Mouse (Mus musculus) CH12.LX (cell line): ENCODE data around the gene Tspan10. TPM values are rescaled to one million over a fixed set of nuclear protein-coding genes. Genes with fewer than 3 reads are reported as not detected.

Experiments
- DNase-seq: peaks from one replicate; pipeline ENCODE4 v3.0.0-alpha.2; 2013; ENCODE audit errors: extremely low read depth
- H3K27ac ChIP-seq: 2 replicates; pipeline ENCODE4 v1.5.1; 2012; ENCODE audit warnings: low read depth, mild to moderate bottlenecking, control low read depth, moderate library complexity; ENCODE audit not compliant: insufficient read depth
- H3K27me3 ChIP-seq: replicated peaks from 2 replicates; pipeline ENCODE3; 2012; ENCODE audit warnings: inconsistent platforms
- H3K36me3 ChIP-seq, 2 experiments: replicated peaks in 1 of 2; 2 replicates each; pipeline versions ENCODE3 to v1.6.1; 2012; ENCODE audit warnings: inconsistent platforms in 1 of 2, low read length in 1 of 2, mild to moderate bottlenecking in 1 of 2, mixed read lengths in 1 of 2, moderate library complexity in 1 of 2; ENCODE audit not compliant: control insufficient read depth in 1 of 2, insufficient read depth in 1 of 2
- H3K4me1 ChIP-seq, 2 experiments: 2 replicates each; pipeline ENCODE4 v1.6.1; 2012; ENCODE audit warnings: inconsistent platforms in 1 of 2, moderate library complexity in 1 of 2; ENCODE audit not compliant: insufficient read depth in 2 of 2, control insufficient read depth in 1 of 2
- H3K4me2 ChIP-seq: 2 replicates; pipeline ENCODE4 v1.6.1; 2012; ENCODE audit warnings: low read depth, mild to moderate bottlenecking, control low read depth; ENCODE audit not compliant: poor library complexity, insufficient read depth, severe bottlenecking
- H3K4me3 ChIP-seq, 3 experiments: fragments of 150-350 bp in 1 of 3; sonication (generic) in 1 of 3; replicated peaks in 1 of 3; 2 replicates each; pipeline versions ENCODE3 to v1.5.1; 2011 to 2012; ENCODE audit warnings: low read depth in 2 of 3, low read length in 2 of 3, mild to moderate bottlenecking in 2 of 3, moderate library complexity in 2 of 3, control low read depth in 1 of 3, improper control_type of control experiment in 1 of 3, inconsistent platforms in 1 of 3, mixed read lengths in 1 of 3; ENCODE audit not compliant: poor library complexity in 1 of 3
- H3K79me2 ChIP-seq: replicated peaks from 2 replicates; pipeline ENCODE4 v1.6.1; 2012; ENCODE audit warnings: mild to moderate bottlenecking, moderate library complexity; ENCODE audit not compliant: control insufficient read depth, poor library complexity, insufficient read depth, severe bottlenecking; ENCODE audit errors: extremely low read depth
- H3K9ac ChIP-seq: 2 replicates; pipeline ENCODE4 v1.6.1; 2012; ENCODE audit warnings: low read depth, mild to moderate bottlenecking, control low read depth, moderate library complexity; ENCODE audit not compliant: insufficient read depth
- H3K9me3 ChIP-seq: replicated peaks from 2 replicates; pipeline ENCODE3; 2012; ENCODE audit warnings: low read length, inconsistent platforms, mixed read lengths
- BHLHE40 ChIP-seq: IDR thresholded peaks from 2 replicates; pipeline ENCODE4 v1.6.1; 2011; ENCODE audit warnings: mild to moderate bottlenecking, low read depth, low read length, improper control_type of control experiment
- CHD1 ChIP-seq: IDR thresholded peaks from 2 replicates; pipeline ENCODE4 v1.6.1; 2012; ENCODE audit warnings: low read depth, low read length, improper control_type of control experiment, inconsistent platforms
- CHD2 ChIP-seq: IDR thresholded peaks from 2 replicates; pipeline ENCODE4 v1.6.1; 2011; ENCODE audit warnings: low read length, improper control_type of control experiment
- CTCF ChIP-seq, 2 experiments: IDR thresholded peaks in 1 of 2; conservative IDR thresholded peaks in 1 of 2; 2 replicates each; pipeline ENCODE4 v1.5.1; 2011 to 2012; ENCODE audit warnings: low read depth in 2 of 2, low read length in 2 of 2, improper control_type of control experiment in 1 of 2, inconsistent platforms in 1 of 2, mild to moderate bottlenecking in 1 of 2, moderate library complexity in 1 of 2
- E2F4 ChIP-seq: IDR thresholded peaks from 2 replicates; pipeline ENCODE4 v1.6.1; 2011; ENCODE audit warnings: low read depth, low read length, improper control_type of control experiment; ENCODE audit not compliant: insufficient replicate concordance
- ELF1 ChIP-seq: IDR thresholded peaks from 2 replicates; pipeline ENCODE4 v1.6.1; 2014; ENCODE audit warnings: low read depth, mild to moderate bottlenecking, inconsistent platforms, low read length, improper control_type of control experiment
- EP300 ChIP-seq: IDR thresholded peaks from 2 replicates; pipeline ENCODE4 v1.6.1; 2011; ENCODE audit warnings: low read length, improper control_type of control experiment
- ETS1 ChIP-seq: conservative IDR thresholded peaks from 2 replicates; pipeline ENCODE4 v1.6.1; 2012; ENCODE audit warnings: low read depth, mild to moderate bottlenecking, inconsistent platforms, low read length, improper control_type of control experiment, moderate library complexity
- GABPA ChIP-seq: IDR thresholded peaks from 2 replicates; pipeline ENCODE4 v1.6.1; 2012; ENCODE audit warnings: low read depth, low read length, improper control_type of control experiment, inconsistent platforms; ENCODE audit not compliant: insufficient replicate concordance
- HCFC1 ChIP-seq: IDR thresholded peaks from 2 replicates; pipeline ENCODE4 v1.6.1; 2012; ENCODE audit warnings: low read depth, mild to moderate bottlenecking, inconsistent platforms, low read length, improper control_type of control experiment
- IRF4 ChIP-seq: IDR thresholded peaks from 2 replicates; pipeline ENCODE4 v1.6.1; 2014; ENCODE audit warnings: low read depth, mild to moderate bottlenecking, inconsistent platforms, low read length, improper control_type of control experiment
- JUN ChIP-seq: IDR thresholded peaks from 2 replicates; pipeline ENCODE4 v1.6.1; 2011; ENCODE audit warnings: low read depth, mild to moderate bottlenecking, low read length, improper control_type of control experiment, moderate library complexity; ENCODE audit not compliant: insufficient read depth
- JUND ChIP-seq: conservative IDR thresholded peaks from 2 replicates; pipeline ENCODE4 v1.6.1; 2011; ENCODE audit warnings: low read depth, low read length, improper control_type of control experiment
- KAT2A ChIP-seq: IDR thresholded peaks from 2 replicates; pipeline ENCODE4 v1.6.1; 2012; ENCODE audit warnings: low read length, improper control_type of control experiment, inconsistent platforms; ENCODE audit not compliant: insufficient replicate concordance
- MAFK ChIP-seq: IDR thresholded peaks from 2 replicates; pipeline ENCODE4 v1.6.1; 2011; ENCODE audit warnings: low read length, improper control_type of control experiment; ENCODE audit not compliant: insufficient replicate concordance
- MAX ChIP-seq: IDR thresholded peaks from 2 replicates; pipeline ENCODE4 v1.6.1; 2011; ENCODE audit warnings: low read length, improper control_type of control experiment
- MAZ ChIP-seq: IDR thresholded peaks from 2 replicates; pipeline ENCODE4 v1.6.1; 2012; ENCODE audit warnings: low read depth, mild to moderate bottlenecking, inconsistent platforms, low read length, improper control_type of control experiment, moderate library complexity
- MEF2A ChIP-seq: IDR thresholded peaks from 2 replicates; pipeline ENCODE4 v1.6.1; 2014; ENCODE audit warnings: low read depth, mild to moderate bottlenecking, inconsistent platforms, low read length, improper control_type of control experiment, borderline replicate concordance
- MXI1 ChIP-seq: IDR thresholded peaks from 2 replicates; pipeline ENCODE4 v1.6.1; 2011; ENCODE audit warnings: mild to moderate bottlenecking, low read depth, low read length, improper control_type of control experiment
- MYC ChIP-seq: IDR thresholded peaks from 2 replicates; pipeline ENCODE4 v1.6.1; 2011; ENCODE audit warnings: low read depth, mild to moderate bottlenecking, improper control_type of control experiment, low read length
- NELFE ChIP-seq: IDR thresholded peaks from 2 replicates; pipeline ENCODE4 v1.6.1; 2011; ENCODE audit warnings: low read depth, low read length, improper control_type of control experiment
- NRF1 ChIP-seq: IDR thresholded peaks from 2 replicates; pipeline ENCODE4 v1.6.1; 2014; ENCODE audit warnings: low read depth, mild to moderate bottlenecking, inconsistent platforms, low read length, improper control_type of control experiment, moderate library complexity
- PAX5 ChIP-seq: IDR thresholded peaks from 2 replicates; pipeline ENCODE4 v1.6.1; 2012; ENCODE audit warnings: low read length, inconsistent platforms, mixed read lengths
- POLR2A ChIP-seq: IDR thresholded peaks from 2 replicates; pipeline ENCODE4 v1.6.1; 2011; ENCODE audit warnings: low read depth, mild to moderate bottlenecking, improper control_type of control experiment, low read length
- POLR2AphosphoS2 ChIP-seq: IDR thresholded peaks from 2 replicates; pipeline ENCODE4 v1.6.1; 2011; ENCODE audit warnings: low read depth, low read length, improper control_type of control experiment
- RAD21 ChIP-seq: IDR thresholded peaks from 2 replicates; pipeline ENCODE4 v1.6.1; 2011; ENCODE audit warnings: low read depth, mild to moderate bottlenecking, low read length, improper control_type of control experiment, moderate library complexity
- RCOR1 ChIP-seq: conservative IDR thresholded peaks from 2 replicates; pipeline ENCODE4 v1.6.1; 2012; ENCODE audit warnings: low read depth, mild to moderate bottlenecking, inconsistent platforms, low read length, improper control_type of control experiment
- SIN3A ChIP-seq: IDR thresholded peaks from 2 replicates; pipeline ENCODE4 v1.6.1; 2012; ENCODE audit warnings: low read length, improper control_type of control experiment, inconsistent platforms
- SMC3 ChIP-seq: IDR thresholded peaks from 2 replicates; pipeline ENCODE4 v1.6.1; 2011; ENCODE audit warnings: low read depth, low read length, improper control_type of control experiment
- TBP ChIP-seq: conservative IDR thresholded peaks from 2 replicates; pipeline ENCODE4 v1.6.1; 2011; ENCODE audit warnings: low read depth, low read length, improper control_type of control experiment
- TCF12 ChIP-seq: IDR thresholded peaks from 2 replicates; pipeline ENCODE4 v1.6.1; 2014; ENCODE audit warnings: low read depth, mild to moderate bottlenecking, inconsistent platforms, low read length, improper control_type of control experiment
- UBTF ChIP-seq: IDR thresholded peaks from 2 replicates; pipeline ENCODE4 v1.6.1; 2012; ENCODE audit warnings: low read depth, mild to moderate bottlenecking, inconsistent platforms, low read length, improper control_type of control experiment, moderate library complexity
- USF1 ChIP-seq: IDR thresholded peaks from 2 replicates; pipeline ENCODE4 v1.6.1; 2014; ENCODE audit warnings: low read depth, mild to moderate bottlenecking, inconsistent platforms, low read length, improper control_type of control experiment
- USF2 ChIP-seq: conservative IDR thresholded peaks from 2 replicates; pipeline ENCODE4 v1.6.1; 2011; ENCODE audit warnings: low read depth, low read length, improper control_type of control experiment
- ZC3H11A ChIP-seq: IDR thresholded peaks from 2 replicates; pipeline ENCODE4 v1.6.1; 2012; ENCODE audit warnings: low read depth, mild to moderate bottlenecking, inconsistent platforms, low read length, improper control_type of control experiment
- ZKSCAN1 ChIP-seq: IDR thresholded peaks from 2 replicates; pipeline ENCODE4 v1.6.1; 2012; ENCODE audit warnings: low read depth, inconsistent platforms, low read length, improper control_type of control experiment, borderline replicate concordance
- ZMIZ1 ChIP-seq: IDR thresholded peaks from 2 replicates; pipeline ENCODE4 v1.6.1; 2012; ENCODE audit warnings: low read depth, mild to moderate bottlenecking, inconsistent platforms, low read length, improper control_type of control experiment
- ZNF384 ChIP-seq: IDR thresholded peaks from 2 replicates; pipeline ENCODE4 v1.6.1; 2012; ENCODE audit warnings: low read depth, low read length, improper control_type of control experiment, inconsistent platforms
- dilution Hi-C: fragments of 300-500 bp; cut with MboI; formaldehyde crosslinking; loops from 2 replicates; pipeline ENCODE4 v1.14.3; 2020; ENCODE audit warnings: low sequenced_read_pairs; ENCODE audit not compliant: extremely low pct_unique_long_range_greater_than_20kb, extremely low pct_ligation_motif_present
- in situ Hi-C: fragments of 300-500 bp; cut with MboI; formaldehyde crosslinking; loops from 3 replicates; pipeline ENCODE4 v1.14.3; 2019; ENCODE audit warnings: low sequenced_read_pairs, low pct_ligation_motif_present, low pct_unique_long_range_greater_than_20kb, mixed read lengths
- polyA plus RNA-seq: library from polyadenylated mRNA; unstranded; fragments of >175 nt; gene quantifications from 2 replicates; pipeline ENCODE4 v1.2.1, GENCODE M21; 2012; ENCODE audit warnings: low read depth; ENCODE audit not compliant: insufficient read length
- total RNA-seq, 2 experiments: library from RNA; depleted of rRNA; stranded (reverse); fragments of 300-350 nt in 1 of 2; fragments of >200 nt in 1 of 2; gene quantifications; 2 replicates each; pipeline ENCODE4 v1.2.3; 2012 to 2014

Gene Tspan10
- total and polyA plus RNA-seq, 3 experiments, result 0.08 to 0.31 (median 0.30) TPM

GRCm38 (mm10) chr11:120484265-120484981 lies 42.0 kb downstream of the Tspan10 start, which contains the start of gene Mrpl12:
Mrpl12 (plus strand) TSS chr11:120484613.
- TF ChIP-seq MXI1, result peak; percentile 99
- peak; percentile 70 for TF ChIP-seq CHD2
- no peak for TF ChIP-seq RCOR1
- TF ChIP-seq ZMIZ1, result peak; percentile 95
- TF ChIP-seq ELF1, result peak; percentile 92
- no peak for TF ChIP-seq CTCF (conservative IDR thresholded peaks at IDR 0.05 in 1 of 2, IDR thresholded peaks at IDR 0.05 in 1 of 2; ENCODE audit: low read depth in 2 of 2, low read length in 2 of 2)
- TF ChIP-seq NRF1, result peak; percentile 95
- no peak for TF ChIP-seq PAX5
- TF ChIP-seq KAT2A, result peak; percentile 96
- TF ChIP-seq ZKSCAN1, result no peak; the same call in 1 of the 2 replicates
- no peak for TF ChIP-seq SMC3
- TF ChIP-seq TCF12, result peak; percentile 98
- TF ChIP-seq USF1, result peak; percentile 36
- no peak for TF ChIP-seq RAD21
- peak; percentile 89 for TF ChIP-seq TBP
- TF ChIP-seq MYC, result peak; percentile 99
- no peak for TF ChIP-seq CHD1
- TF ChIP-seq MAX, result peak; percentile 97
- no peak for TF ChIP-seq JUND
- peak; percentile 95 for TF ChIP-seq HCFC1
- peak; percentile 97 for TF ChIP-seq POLR2A
- TF ChIP-seq USF2, result no peak
- no peak for TF ChIP-seq MAFK
- TF ChIP-seq BHLHE40, result peak; percentile 77
- TF ChIP-seq JUN, result no peak
- 0 out of 2 replicates have a peak, but pooled peaks have one; percentile 76 for TF ChIP-seq MAZ
- TF ChIP-seq POLR2AphosphoS2, result peak; percentile 99
- TF ChIP-seq E2F4, result peak; percentile 82; the same call in 1 of the 2 replicates
- peak; percentile 97 for TF ChIP-seq NELFE
- no peak for TF ChIP-seq EP300
- peak; percentile 99 for TF ChIP-seq SIN3A
- TF ChIP-seq ZNF384, result no peak
- TF ChIP-seq GABPA, result peak; percentile 97
- peak; percentile 66 for TF ChIP-seq ETS1
- TF ChIP-seq ZC3H11A, result no peak
- TF ChIP-seq MEF2A, result peak; percentile 90
- TF ChIP-seq UBTF, result peak; percentile 78; the same call in 1 of the 2 replicates
- peak; percentile 94 for TF ChIP-seq IRF4
- H3K36me3 ChIP-seq, result peaks cover 68 to 81% of the 10 kb centered on the region in 2 experiments
- dilution Hi-C loops (no loop called here), in situ Hi-C loops (no loop called here)
- H3K27me3 ChIP-seq, result no peaks in the 10 kb centered on the region
- peak within 1 kb of the TSS; percentile 33 for H3K27ac ChIP-seq
- H3K4me1 ChIP-seq, result peaks cover 7 to 30% of the 10 kb centered on the region in 2 experiments
- H3K79me2 ChIP-seq, result peaks cover 26% of the 10 kb centered on the region
- H3K4me3 ChIP-seq, result peak within 1 kb of the TSS; percentile 71 to 100 (median 85)
- peak within 1 kb of the TSS; percentile 72 for H3K9ac ChIP-seq
- DNase-seq, result peak; percentile 94
- H3K4me2 ChIP-seq, result peak within 1 kb of the TSS; percentile 89
- no peaks in the 10 kb centered on the region for H3K9me3 ChIP-seq
